Mouse (Mus musculus) lung, embryonic 16.5 days (tissue): ENCODE measurements around the gene Dpysl5. TPM values are rescaled to one million over a fixed set of nuclear protein-coding genes. Genes with fewer than 3 reads are reported as not detected.

Experiments used
- ATAC-seq: fragments of 200-750 bp; cut with Nextera tagmentation; 2 replicates; pipeline ENCODE4 v1.8.0; 2017; ENCODE audit warnings: low read depth, mild to moderate bottlenecking, moderate library complexity
- H3K27ac ChIP-seq: fragments of 300-500 bp; sonication (generic); 2 replicates; pipeline ENCODE4 v1.5.1; 2014; ENCODE audit warnings: mild to moderate bottlenecking, control low read depth, low read length
- H3K27me3 ChIP-seq: fragments of 300-500 bp; sonication (generic); 2 replicates; pipeline ENCODE4 v1.6.1; 2014; ENCODE audit warnings: low read depth, low read length, mixed read lengths; ENCODE audit not compliant: control insufficient read depth, insufficient read depth
- H3K36me3 ChIP-seq: fragments of 300-500 bp; sonication (generic); 2 replicates; pipeline ENCODE4 v1.6.1; 2014; ENCODE audit warnings: low read length; ENCODE audit not compliant: control insufficient read depth, insufficient read depth
- H3K4me1 ChIP-seq: fragments of 300-500 bp; sonication (generic); replicated peaks from 2 replicates; pipeline ENCODE4 v1.6.1; 2014; ENCODE audit warnings: low read length, mixed read lengths; ENCODE audit not compliant: control insufficient read depth, insufficient read depth
- H3K4me2 ChIP-seq: fragments of 300-500 bp; sonication (generic); 2 replicates; pipeline ENCODE4 v1.6.1; 2014; ENCODE audit warnings: low read depth, low read length, control low read depth
- H3K4me3 ChIP-seq: fragments of 300-500 bp; sonication (generic); 2 replicates; pipeline ENCODE4 v1.5.1; 2014; ENCODE audit warnings: mild to moderate bottlenecking, low read length, control low read depth
- H3K9ac ChIP-seq: fragments of 300-500 bp; sonication (generic); 2 replicates; pipeline ENCODE4 v1.6.1; 2014; ENCODE audit warnings: low read length, control low read depth
- H3K9me3 ChIP-seq: fragments of 300-500 bp; sonication (generic); 2 replicates; pipeline ENCODE4 v1.6.1; 2016; ENCODE audit warnings: low read length; ENCODE audit not compliant: control insufficient read depth
- WGBS: fragments of 180-500 bp; shearing (Covaris S2); extraction: QIAGEN DNeasy Blood & Tissue Kit; methylation state at CpG from one replicate; pipeline ENCODE4 v1.1.7; 2014; 5-methylcytosine and 5-hydroxymethylcytosine counted together
- polyA plus RNA-seq: library from polyadenylated mRNA; unstranded; fragments of >200 nt; fragmentation: Nextera tagmentation; extraction: Ambion mirVana; gene quantifications from 2 replicates; pipeline ENCODE4 v1.2.1, GENCODE M21; 2015

The Dpysl5 gene
- polyA plus RNA-seq, result 4.7 and 4.8 TPM in 2 replicates

DNA sequence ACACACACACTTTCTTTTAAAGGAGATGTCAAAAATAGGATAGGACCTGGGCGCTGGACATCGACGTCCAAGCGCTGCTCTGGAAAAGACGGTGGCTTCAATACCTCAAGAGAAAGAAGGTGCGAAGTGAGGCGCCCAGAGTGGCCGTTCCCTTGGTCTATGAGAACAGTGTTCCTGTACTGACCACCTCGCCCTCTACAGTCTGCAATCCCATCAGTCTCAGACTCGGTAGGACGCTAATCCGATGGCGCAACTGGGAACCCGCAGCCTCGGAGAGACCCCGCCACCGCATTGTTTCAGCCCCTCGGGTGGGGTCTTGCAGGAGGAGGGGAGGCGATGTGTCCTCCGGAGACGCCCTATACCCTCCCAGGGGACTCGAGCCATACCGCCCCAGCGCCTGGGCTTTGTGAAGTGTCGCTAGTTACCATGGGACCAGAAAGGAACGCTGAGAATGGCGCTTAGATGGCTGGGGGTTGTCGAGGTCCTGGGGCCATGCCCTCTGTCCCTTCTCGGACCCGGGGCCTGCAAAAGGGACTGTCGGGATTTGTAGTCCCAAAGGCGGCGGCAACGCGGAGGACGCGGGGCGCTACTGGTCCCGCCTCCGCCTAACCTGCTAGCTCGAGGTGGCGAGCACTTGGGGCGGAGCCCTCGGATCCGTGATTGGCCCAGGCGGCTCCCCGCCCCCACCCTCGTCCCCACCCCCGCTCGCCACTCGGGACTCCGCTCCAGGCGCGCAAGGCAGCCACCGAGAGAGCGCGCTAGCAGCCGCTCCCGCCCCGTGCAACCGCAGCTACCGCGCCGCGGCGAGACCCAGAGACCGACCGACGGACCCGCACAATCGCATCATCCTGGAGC lies at the start of gene Dpysl5:
Gene Dpysl5, plus strand, starts transcription at position 418 of the 855 bp plus-strand sequence.
- Histone ChIP-seq H3K4me1 (peaks cover 23% of the 10 kb centered on the region), H3K9ac (peak within 1 kb of the TSS; percentile 60), H3K4me2 (peak within 1 kb of the TSS; percentile 95), H3K4me3 (peak within 1 kb of the TSS; percentile 52), H3K9me3 (no peaks in the 10 kb centered on the region), H3K36me3 (no peaks in the 10 kb centered on the region), H3K27me3 (peaks cover 41% of the 10 kb centered on the region), H3K27ac (no peak within 1 kb of the TSS)
- ATAC-seq, result peak; percentile 89
- 1% methylated on average over 67 of the region's 71 CpGs for WGBS

DNA sequence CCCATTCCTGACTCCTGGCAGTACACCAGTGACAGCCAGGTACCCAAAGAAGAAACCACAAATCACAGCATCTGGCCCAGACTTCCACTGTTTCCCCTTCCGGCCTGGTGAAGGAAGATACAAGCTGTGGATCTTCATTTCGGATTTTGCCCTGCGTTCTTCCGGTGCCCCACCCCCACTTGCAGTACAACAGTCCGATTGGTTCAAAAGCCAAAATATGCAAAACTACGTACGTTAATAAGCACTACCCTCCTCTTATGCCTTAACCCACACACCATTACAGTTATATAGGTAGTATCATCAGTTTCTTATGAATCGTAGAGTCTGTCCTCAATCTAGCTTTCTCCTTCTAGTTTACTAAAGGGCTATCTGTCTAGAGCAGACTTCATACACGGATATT lies 46.0 kb upstream of the Dpysl5 start:
- Histone ChIP-seq H3K4me3 (no peak overlapping the region), H3K27me3 (no peaks in the 10 kb centered on the region), H3K9me3 (peaks cover 2% of the 10 kb centered on the region; the same call in 1 of the 2 replicates), H3K36me3 (peaks cover 4% of the 10 kb centered on the region; the same call in 1 of the 2 replicates), H3K9ac (no peak overlapping the region), H3K4me1 (peaks cover 17% of the 10 kb centered on the region), H3K27ac (no peak overlapping the region), H3K4me2 (no peak overlapping the region)
- WGBS, result 87% methylated on average over 9 of the region's 9 CpGs
- ATAC-seq, result no peak

DNA sequence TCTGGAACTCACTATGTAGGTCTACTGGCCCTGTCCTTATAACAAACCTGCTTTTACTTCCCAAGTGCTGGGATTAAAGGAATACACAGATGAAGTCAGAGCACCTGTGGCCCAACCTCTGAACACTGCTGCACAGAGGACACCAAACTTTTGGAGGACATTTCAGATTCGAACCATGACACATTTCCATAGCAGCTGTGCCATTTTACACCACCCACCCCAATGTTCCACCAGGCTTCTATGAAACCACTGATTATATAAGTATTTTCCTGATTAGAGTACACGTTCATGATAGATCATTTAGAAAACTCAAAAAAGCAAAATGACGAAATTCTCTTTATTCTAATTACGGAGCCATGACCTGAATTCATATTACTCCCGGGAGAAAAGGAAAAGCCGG lies 45.4 kb upstream of the Dpysl5 start:
- Histone ChIP-seq H3K27ac (peak overlapping the region; percentile 85), H3K9me3 (no peaks in the 10 kb centered on the region; the same call in 1 of the 2 replicates), H3K4me3 (peak overlapping the region; percentile 98), H3K9ac (peak overlapping the region; percentile 65), H3K36me3 (peaks cover 8% of the 10 kb centered on the region), H3K27me3 (no peaks in the 10 kb centered on the region), H3K4me1 (peaks cover 17% of the 10 kb centered on the region), H3K4me2 (peak overlapping the region; percentile 61)
- 51% methylated on average over 6 of the region's 6 CpGs for WGBS
- no peak for ATAC-seq

DNA sequence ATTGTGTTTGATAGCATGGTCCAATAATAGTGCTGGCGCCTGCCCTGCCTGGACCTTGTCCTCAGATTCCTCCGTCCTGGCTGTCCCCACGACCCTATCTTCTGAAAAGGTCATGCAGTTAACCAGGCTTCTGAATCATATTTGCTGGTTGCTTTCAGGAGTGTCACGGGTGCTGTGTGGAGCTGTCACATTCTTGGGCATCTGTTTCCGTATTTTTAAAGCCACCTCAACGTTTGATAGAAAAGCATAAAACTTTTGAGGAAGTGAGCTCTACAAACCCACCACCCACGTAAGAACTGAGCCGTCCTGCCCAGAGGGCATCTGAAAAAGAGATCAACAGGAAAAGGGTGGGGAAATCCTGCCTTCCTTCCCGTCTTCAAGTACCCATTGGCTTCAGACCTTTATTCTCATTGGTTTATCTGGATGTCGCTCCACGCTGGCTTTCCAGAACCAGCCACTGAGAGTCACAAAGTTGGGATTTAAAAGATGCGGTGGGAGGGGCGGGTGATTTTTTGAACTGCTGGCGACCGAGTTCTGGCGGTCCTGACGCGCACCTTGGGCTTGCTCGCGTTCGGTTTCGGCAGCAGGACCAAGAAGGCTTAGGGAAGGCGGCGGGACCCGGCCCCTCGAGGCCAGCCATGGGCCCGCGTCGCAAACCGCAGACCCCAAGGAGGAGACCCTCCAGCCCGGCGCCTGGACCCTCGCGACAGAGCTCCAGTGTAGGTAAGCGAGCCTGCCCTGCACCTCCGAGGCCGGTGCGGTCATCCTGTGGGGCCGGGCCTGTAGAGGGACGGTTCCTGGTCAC lies 44.8 kb upstream of the Dpysl5 start, which contains the start of gene Cenpa:
Gene Cenpa, plus strand, starts transcription at position 387 of the 805 bp plus-strand sequence.
- no peaks in the 10 kb centered on the region for H3K27me3 ChIP-seq
- ATAC-seq, result peak; percentile 97
- WGBS, result under 1% methylated on average over 40 of the region's 40 CpGs
- H3K9ac ChIP-seq, result peak within 1 kb of the TSS; percentile 91
- H3K27ac ChIP-seq, result peak within 1 kb of the TSS; percentile 86
- peaks cover 17% of the 10 kb centered on the region for H3K4me1 ChIP-seq
- H3K36me3 ChIP-seq, result peaks cover 11% of the 10 kb centered on the region
- peak within 1 kb of the TSS; percentile 98 for H3K4me3 ChIP-seq
- H3K9me3 ChIP-seq, result no peaks in the 10 kb centered on the region
- H3K4me2 ChIP-seq, result peak within 1 kb of the TSS; percentile 61

DNA sequence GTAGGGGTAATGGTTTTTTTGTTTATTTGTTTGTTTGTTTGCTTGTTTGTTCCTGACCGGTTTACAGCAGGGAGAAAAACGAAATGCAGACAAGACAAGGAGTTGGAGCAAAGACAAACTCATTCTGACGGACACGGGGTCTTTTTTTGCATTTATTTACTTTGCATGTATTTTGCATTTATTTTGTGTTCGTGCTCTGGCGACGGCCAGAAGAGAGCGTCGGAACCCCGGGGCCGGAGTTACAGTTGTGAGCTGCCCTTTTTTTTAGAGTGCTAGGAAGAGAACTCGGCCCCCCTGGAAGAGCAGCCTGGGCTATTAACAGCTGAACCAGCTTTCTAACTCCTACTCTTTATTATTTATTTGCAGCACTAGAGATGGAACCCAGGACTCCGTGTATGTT lies 44.1 kb upstream of the Dpysl5 start:
- H3K36me3 ChIP-seq, result peaks cover 17% of the 10 kb centered on the region
- H3K27me3 ChIP-seq, result no peaks in the 10 kb centered on the region
- H3K4me3 ChIP-seq, result peak overlapping the region; percentile 98
- no peaks in the 10 kb centered on the region for H3K9me3 ChIP-seq
- under 1% methylated on average over 13 of the region's 13 CpGs for WGBS
- ATAC-seq, result no peak
- peaks cover 17% of the 10 kb centered on the region for H3K4me1 ChIP-seq
- peak overlapping the region; percentile 91 for H3K9ac ChIP-seq
- H3K4me2 ChIP-seq, result peak overlapping the region; percentile 61
- H3K27ac ChIP-seq, result peak overlapping the region; percentile 86

DNA sequence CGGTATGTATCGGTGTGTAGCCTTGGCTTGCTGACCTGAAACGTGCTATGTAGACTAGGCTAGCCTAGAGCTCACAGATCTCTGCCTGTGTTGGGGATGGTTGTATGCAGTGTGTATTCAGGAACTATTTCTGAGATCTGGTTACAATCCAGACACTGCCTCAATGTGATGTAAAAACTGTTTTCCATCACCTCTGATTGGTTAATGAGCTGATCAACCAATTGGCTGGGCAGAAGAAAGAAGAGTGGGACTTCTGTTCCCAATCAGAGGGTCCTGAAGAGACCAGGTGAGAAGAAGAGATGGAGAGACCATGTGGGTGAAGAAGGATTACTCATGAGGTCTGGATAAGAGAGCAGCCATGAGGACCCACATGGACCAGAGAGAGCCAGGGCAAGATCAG lies 43.7 kb upstream of the Dpysl5 start:
- Histone ChIP-seq H3K36me3 (peaks cover 21% of the 10 kb centered on the region), H3K9me3 (no peaks in the 10 kb centered on the region), H3K4me2 (peak overlapping the region; percentile 61), H3K9ac (peak overlapping the region; percentile 91), H3K27ac (no peak overlapping the region), H3K27me3 (no peaks in the 10 kb centered on the region), H3K4me1 (peaks cover 17% of the 10 kb centered on the region), H3K4me3 (peak overlapping the region; percentile 98)
- no peak for ATAC-seq
- WGBS, result 1% methylated on average over 3 of the region's 3 CpGs

DNA sequence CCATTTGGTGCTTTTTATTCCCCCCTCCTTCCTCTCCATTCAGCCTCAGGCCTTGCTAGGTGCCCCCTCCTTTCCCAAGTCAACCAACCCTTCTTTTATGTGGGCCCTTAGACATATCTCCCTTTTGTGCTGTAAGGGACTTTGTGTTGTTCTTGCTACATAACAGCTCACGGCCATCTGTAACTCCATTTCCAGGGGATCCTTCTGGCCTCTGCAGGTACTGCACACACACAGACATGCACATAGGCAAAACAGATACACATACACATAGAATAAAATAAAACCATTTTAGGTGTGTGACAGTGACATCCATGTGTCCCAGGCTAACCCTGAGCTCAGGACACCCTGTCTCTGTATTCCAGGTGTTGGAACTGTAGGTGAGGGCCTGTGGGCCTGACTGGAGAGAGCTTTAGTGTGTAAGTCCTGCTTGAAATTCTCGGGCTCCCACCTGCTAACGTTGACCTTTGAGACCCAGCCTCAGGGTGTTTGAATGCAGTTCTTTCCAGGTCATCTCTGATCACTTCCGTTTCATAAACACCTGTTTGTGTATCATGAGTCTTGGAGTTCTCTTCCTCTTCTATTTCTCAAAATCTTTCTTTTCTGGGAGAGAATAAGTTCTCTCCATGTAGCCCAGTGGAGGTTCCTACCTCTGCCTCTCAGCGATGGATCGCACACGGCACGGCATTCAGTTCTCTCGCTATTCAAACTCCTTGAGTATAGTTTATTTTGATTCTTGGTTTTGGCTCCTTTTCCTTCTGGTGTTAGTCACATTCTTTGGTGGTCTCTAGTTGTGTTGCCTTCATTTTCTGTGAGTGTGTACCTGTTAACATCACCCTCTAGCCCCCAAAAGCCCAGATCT lies 42.5 kb upstream of the Dpysl5 start:
- H3K9me3 ChIP-seq, result no peaks in the 10 kb centered on the region
- peaks cover 17% of the 10 kb centered on the region for H3K4me1 ChIP-seq
- H3K36me3 ChIP-seq, result peaks cover 30% of the 10 kb centered on the region
- 85% methylated on average over 9 of the region's 9 CpGs for WGBS
- H3K9ac ChIP-seq, result no peak overlapping the region
- no peak overlapping the region for H3K27ac ChIP-seq
- no peak for ATAC-seq
- H3K4me3 ChIP-seq, result peak overlapping the region; percentile 98
- H3K27me3 ChIP-seq, result no peaks in the 10 kb centered on the region
- H3K4me2 ChIP-seq, result peak overlapping the region; percentile 61

DNA sequence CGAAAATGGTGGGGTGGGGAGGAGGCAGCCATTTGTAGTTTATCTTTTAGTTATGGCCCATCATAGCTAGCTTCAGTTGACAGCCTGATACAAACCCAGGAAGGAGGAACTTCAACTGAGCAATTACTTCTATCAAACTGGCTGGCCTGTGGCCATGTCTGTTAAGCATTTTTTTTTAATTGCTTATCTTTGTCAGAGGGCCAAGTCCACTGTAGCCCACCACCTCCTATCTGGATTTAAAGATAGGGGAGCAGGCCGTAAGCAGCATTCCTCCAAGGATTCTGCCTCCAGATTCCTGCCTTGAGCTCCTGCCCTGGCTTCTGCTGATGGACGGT lies 41.9 kb upstream of the Dpysl5 start:
- Histone ChIP-seq H3K27ac (no peak overlapping the region), H3K27me3 (no peaks in the 10 kb centered on the region), H3K4me1 (peaks cover 17% of the 10 kb centered on the region), H3K4me3 (no peak overlapping the region), H3K4me2 (no peak overlapping the region), H3K9ac (no peak overlapping the region), H3K9me3 (no peaks in the 10 kb centered on the region), H3K36me3 (peaks cover 33% of the 10 kb centered on the region)
- ATAC-seq, result no peak
- 63% methylated on average over 3 of the region's 3 CpGs for WGBS
